Mouse (Mus musculus): Measurements from ENCODE around the gene Tmem45a2.
"Not testable (repeated sequence)": the region's sequence is repeated elsewhere in the genome, so short reads cannot be mapped to it uniquely, and the experiment has no call there.

Gene Tmem45a2

GRCm38 (mm10) chr16:57071132-57071639, at the start of gene Tmem45a2:
Gene Tmem45a2 (minus strand): TSS chr16:57071372.
- no peak for DNase-seq

- no peak for DNase-seq
Observed at GRCm38 (mm10) chr16:57117562-57117961, 46.4 kb upstream of the Tmem45a2 start.

DNA sequence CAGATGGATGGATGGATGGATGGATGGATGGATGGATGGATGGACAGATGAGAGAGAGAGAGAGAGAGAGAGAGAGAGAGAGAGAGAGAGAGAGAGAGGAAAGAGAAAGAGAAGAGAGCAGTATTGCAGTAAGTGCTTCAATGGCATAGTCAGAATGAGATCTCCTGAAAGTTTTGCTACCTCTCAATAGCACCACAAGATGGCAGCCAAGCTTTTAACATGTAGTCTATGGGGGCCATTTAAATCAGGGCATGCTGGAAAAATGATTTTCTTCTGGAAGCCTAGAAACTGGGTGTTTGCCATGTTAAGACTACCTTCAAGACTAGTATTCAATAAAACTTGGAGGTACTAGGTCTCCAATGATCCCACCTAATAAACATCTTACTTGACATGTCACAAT, 44.9 kb upstream of the Tmem45a2 start:
- no peak for DNase-seq

- DNase-seq, result no peak
Observed at GRCm38 (mm10) chr16:57106185-57106960, 35.2 kb upstream of the Tmem45a2 start.

- DNase-seq, result no peak
Observed at GRCm38 (mm10) chr16:57101174-57101573, 30.0 kb upstream of the Tmem45a2 start.

GRCm38 (mm10) chr16:57099572-57100237, 28.5 kb upstream of the Tmem45a2 start:
- no peak for DNase-seq

- DNase-seq, result no peak
Observed at GRCm38 (mm10) chr16:57098468-57099144, 27.4 kb upstream of the Tmem45a2 start.

DNA sequence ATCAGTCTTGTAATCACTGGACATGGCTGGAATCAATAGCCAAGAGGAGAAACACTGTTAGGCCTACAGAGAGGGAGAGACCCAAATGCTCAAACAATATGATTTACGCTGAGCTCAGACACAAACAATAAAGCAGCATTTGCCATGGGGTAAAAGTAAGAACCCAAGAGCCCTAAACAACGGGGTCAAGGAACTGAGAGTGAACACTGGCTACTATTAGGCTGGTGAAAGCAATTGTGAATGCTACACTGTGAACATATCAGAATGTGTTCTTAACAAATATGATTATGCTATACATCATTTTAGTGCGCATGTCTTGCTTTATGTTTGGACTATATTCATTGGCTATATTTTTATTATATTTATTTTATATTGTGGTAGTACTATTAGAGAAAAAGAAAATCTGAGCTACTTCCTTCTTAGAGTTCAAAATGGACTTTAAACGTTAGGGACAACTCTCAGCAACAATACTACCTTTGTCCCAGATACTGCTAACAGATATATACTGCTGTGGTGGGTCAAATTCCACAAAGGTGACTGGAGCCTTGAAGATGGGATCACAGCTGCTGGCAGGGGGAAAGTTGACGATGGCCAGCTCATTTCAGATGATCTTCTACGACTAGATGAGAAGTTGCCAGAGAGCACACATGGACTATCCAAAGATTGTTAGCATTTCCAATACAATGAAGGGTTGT, 21.9 kb upstream of the Tmem45a2 start:
- DNase-seq, result no peak

- DNase-seq, result no peak
Observed at GRCm38 (mm10) chr16:57092460-57092859, 21.3 kb upstream of the Tmem45a2 start.

- no peak for DNase-seq
Observed at GRCm38 (mm10) chr16:57079577-57079976, 8.4 kb upstream of the Tmem45a2 start.

- no peak for DNase-seq
Observed at GRCm38 (mm10) chr16:57075986-57076385, 4.8 kb upstream of the Tmem45a2 start.

DNA sequence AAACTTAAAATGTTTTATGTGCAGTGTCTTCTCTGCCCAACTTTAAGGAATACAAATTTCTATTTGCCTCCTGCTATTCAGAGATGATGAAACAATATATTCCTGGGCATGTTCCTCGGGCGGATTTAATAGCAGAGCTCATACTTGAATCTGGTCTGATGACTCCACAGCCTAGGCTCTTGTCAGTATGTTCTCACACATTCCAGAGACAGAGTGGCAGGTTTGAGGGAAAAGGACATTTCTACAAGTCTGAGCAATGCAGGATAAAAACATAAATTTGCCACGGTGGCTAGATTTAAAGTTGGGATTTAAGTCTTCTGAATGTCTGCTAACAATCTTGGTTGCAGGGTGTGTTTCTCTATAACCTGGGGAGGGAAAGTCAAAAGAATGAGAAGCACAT, 9.1 kb downstream of the Tmem45a2 start:
- no peak for DNase-seq

DNA sequence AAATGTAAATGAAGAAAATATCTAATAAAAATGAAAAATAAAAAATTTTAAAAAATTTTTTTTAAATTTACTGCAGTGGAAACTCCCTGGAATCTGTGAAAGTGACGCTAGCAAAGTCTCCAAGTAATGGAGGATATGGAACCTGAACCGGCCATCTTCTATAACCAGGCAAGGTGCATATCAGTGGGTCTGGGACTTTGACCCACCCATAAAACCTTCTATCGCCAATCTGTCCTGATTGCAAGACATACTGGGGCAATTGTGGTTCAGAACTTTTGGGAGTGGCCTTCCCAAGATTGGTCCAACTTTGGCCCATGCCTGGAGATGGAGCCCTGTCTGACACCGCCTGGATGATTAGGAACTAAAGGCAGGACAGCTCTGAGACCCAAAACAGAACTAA, 14.2 kb downstream of the Tmem45a2 start:
- DNase-seq, result no peak

GRCm38 (mm10) chr16:57049974-57050373, 21.2 kb downstream of the Tmem45a2 start:
- DNase-seq, result no peak

GRCm38 (mm10) chr16:57038600-57038999, 32.6 kb downstream of the Tmem45a2 start:
- DNase-seq, result no peak

DNA sequence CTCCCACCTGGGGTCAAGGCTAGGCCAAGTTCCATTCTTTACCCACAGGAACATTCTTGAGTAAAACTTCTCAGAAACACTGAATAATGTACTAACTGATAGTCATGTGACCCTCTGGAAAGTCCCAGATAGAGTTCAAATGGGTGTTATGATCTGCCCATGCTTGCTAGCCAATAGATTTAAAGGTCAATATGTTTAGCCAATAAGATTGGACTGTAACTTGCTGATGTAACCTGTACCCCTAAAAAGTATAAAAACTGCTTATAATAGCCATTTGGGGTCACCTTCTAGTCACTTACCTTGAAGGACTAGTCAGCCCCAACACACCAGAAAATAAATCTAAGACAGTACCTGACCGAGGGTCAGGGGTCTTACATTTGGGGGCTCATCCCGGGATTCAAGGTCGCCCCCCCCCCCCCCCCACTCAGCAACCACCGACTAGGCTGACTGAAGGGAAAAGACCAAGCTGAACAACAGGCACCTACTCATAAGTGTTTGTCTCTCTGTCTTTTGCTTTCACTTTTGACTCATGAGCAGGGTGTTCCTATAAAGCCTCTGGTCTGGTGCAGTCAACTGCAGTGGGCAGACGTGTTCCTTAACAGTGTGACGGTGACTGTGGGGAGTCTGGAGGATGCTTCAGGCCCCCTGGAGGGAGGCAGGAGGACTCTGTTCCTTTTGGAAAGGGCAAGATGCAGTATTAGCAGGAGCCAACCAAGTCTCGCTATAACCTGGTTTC, 40.9 kb downstream of the Tmem45a2 start:
- no peak for DNase-seq

DNA sequence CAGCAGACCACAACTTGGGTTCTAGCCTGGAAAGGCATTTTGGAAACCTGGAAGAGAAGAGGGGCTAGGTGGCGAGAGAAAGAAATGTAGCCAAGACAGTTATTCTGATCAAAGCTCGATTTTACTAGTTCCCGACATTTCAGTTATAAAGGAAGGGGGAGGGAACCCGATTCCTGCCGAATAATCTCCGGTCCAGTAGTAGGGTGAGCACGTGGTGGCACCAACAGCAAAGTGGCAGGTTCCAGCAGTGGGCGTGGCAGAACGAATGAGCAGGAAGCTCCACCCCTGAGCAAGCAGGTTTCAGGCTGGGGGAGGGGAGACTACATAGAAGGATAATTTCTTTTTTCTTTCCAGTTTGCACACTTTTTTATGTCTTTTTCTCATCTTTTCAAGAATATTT, 72.9 kb downstream of the Tmem45a2 start:
- not testable (repeated sequence) for DNase-seq
